Comparison of ENCODE assay signal across 28 mouse cellular contexts in genomic region chr2:110970158-110970557, GRCm38 (mm10). TPM values are rescaled to one million over a fixed set of nuclear protein-coding genes. Genes with fewer than 3 reads are reported as not detected.
"Had no signal": no experiment of that assay in that cellular context is flagged by ENCODE, and none has a peak within 500 bp of the region (broad histone marks: within the 10 kb centered on the region; RNA-seq: fewer than 3 reads in every experiment).

No protein-coding gene starts in this region.

- H3K4me2 ChIP-seq: embryonic facial prominence, embryonic 12.5 days; embryonic facial prominence, embryonic 13.5 days; embryonic facial prominence, embryonic 15.5 days; forebrain, embryonic 12.5 days; forebrain, embryonic 13.5 days; forebrain, embryonic 15.5 days had no signal

- H3K36me3 ChIP-seq: embryonic facial prominence, embryonic 10.5 days; embryonic facial prominence, embryonic 12.5 days; embryonic facial prominence, embryonic 13.5 days; embryonic facial prominence, embryonic 15.5 days; forebrain, embryonic 10.5 days; forebrain, embryonic 12.5 days; forebrain, embryonic 15.5 days had no signal

- ATAC-seq: forebrain, embryonic 13.5 days; forebrain, embryonic 14.5 days; forebrain, embryonic 15.5 days; forebrain, embryonic 16.5 days; forebrain, postnatal 0 days had no signal

- H3K4me3 ChIP-seq: embryonic facial prominence, embryonic 10.5 days; embryonic facial prominence, embryonic 12.5 days; embryonic facial prominence, embryonic 13.5 days; embryonic facial prominence, embryonic 15.5 days; erythroblast, embryonic 14.5 days; forebrain, embryonic 10.5 days; forebrain, embryonic 12.5 days; forebrain, embryonic 13.5 days; forebrain, embryonic 15.5 days; gastrocnemius, adult 2 months; heart, adult 2 months had no signal

- H3K27ac ChIP-seq: embryonic facial prominence, embryonic 10.5 days; embryonic facial prominence, embryonic 12.5 days; embryonic facial prominence, embryonic 13.5 days; embryonic facial prominence, embryonic 15.5 days; forebrain, embryonic 10.5 days; forebrain, embryonic 12.5 days; forebrain, embryonic 13.5 days; forebrain, embryonic 15.5 days; gastrocnemius, adult 2 months; heart, adult 2 months had no signal

- H3K4me1 ChIP-seq: embryonic facial prominence, embryonic 10.5 days; embryonic facial prominence, embryonic 12.5 days; embryonic facial prominence, embryonic 13.5 days; embryonic facial prominence, embryonic 15.5 days; forebrain, embryonic 10.5 days; forebrain, embryonic 12.5 days; forebrain, embryonic 13.5 days; forebrain, embryonic 15.5 days had no signal

- H3K27me3 ChIP-seq: embryonic facial prominence, embryonic 12.5 days; embryonic facial prominence, embryonic 13.5 days; embryonic facial prominence, embryonic 15.5 days; forebrain, embryonic 12.5 days; forebrain, embryonic 13.5 days; forebrain, embryonic 15.5 days had no signal

- DNase-seq: cerebellum, adult 8-10 months; cerebellum, adult 9-10 months; cerebellum, adult 9-11 months; cerebellum, postnatal 10 days; cerebellum, postnatal 14 days; cerebellum, postnatal 25 days; cerebellum, postnatal 36 days; embryo, embryonic 11 days; forebrain, postnatal 0 days; gastrocnemius, adult 2 months; gastrocnemius, postnatal 10 days; gastrocnemius, postnatal 14 days; gastrocnemius, postnatal 25 days; gastrocnemius, postnatal 36 days; heart, adult 11 months; heart, adult 18-20 months; heart, adult 2 months had no signal

- H3K9me3 ChIP-seq: embryonic facial prominence, embryonic 10.5 days; embryonic facial prominence, embryonic 12.5 days; embryonic facial prominence, embryonic 13.5 days; embryonic facial prominence, embryonic 15.5 days; forebrain, embryonic 10.5 days; forebrain, embryonic 12.5 days; forebrain, embryonic 13.5 days; forebrain, embryonic 15.5 days had no signal

- H3K9ac ChIP-seq: embryonic facial prominence, embryonic 12.5 days; embryonic facial prominence, embryonic 13.5 days; embryonic facial prominence, embryonic 15.5 days; forebrain, embryonic 12.5 days; forebrain, embryonic 13.5 days; forebrain, embryonic 15.5 days; forebrain, postnatal 0 days had no signal

RNA-seq across cellular contexts. Expression of gene Ano3, which starts 19.4 kb away (rescaled TPM):
- polyA plus RNA-seq: erythroblast, embryonic 14.5 days had no signal
